Mouse (Mus musculus) lung, postnatal 36 days (tissue): Measurements from ENCODE around the gene Ptprd.

Source experiments
- DNase-seq: peaks from one replicate; pipeline ENCODE4 v3.0.0; 2022; ENCODE audit warnings: mixed read lengths

Ptprd gene

DNA sequence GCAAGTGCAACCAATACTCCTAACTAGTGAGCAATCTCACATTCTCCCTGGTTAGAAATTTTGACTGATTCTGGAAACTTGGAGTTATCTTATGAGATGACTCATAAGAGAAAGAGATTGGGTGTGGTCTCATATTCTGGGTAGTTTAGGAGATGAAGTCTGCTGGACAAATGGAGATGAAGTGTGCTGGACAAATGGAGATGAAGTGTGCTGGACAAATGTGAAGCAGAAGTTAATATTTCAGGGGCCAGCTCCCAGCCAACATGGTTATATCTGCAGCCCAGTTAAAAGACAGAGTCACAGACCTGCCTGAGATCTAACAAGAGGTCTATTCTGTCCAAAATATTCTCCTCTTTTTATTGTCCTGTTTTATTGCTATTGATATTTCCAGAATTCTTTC lies 1645.8 kb downstream of the Ptprd start:
- DNase-seq, result peak; percentile 8

DNA sequence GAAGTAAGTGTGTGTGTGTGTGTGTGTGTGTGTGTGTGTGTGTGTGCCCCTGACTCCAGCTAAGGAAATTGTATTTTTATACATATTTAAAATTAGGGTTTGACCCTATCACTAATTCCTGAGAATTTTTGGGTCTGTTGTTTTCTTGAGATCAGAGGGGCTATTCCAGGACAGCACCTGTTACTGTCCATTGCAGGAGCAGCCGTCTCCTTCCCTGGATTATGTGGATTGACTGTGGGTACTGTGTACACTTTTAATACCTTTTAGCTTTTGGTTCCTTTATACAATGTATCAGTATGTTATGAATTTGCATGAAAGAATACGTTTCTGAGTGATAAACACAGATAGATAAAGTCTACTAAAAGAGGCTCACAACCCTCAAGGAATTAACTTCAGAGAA lies 1670.0 kb downstream of the Ptprd start:
- DNase-seq, result no peak

DNA sequence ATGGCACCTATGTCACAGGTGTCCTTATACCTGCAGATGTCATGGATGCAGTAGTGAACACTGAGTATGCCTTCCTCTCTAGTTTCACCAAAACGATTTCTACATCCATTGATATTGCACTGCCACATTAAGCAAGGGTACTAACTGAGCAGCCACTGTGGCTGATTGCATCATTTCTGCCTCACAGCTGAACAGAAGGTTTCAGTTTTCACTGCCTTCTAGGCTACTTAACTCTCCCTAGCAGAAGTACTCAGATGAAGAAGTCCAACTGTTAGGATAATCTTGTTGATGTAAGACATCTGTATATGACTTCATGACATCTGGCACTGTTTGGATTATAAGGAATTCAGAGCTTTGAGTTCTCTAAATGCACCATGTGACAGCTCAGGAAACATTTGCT lies 1678.8 kb downstream of the Ptprd start:
- peak; percentile 15 for DNase-seq

GRCm38 (mm10) chr4:76525281-76525680 lies 1686.5 kb downstream of the Ptprd start:
- no peak for DNase-seq

DNA sequence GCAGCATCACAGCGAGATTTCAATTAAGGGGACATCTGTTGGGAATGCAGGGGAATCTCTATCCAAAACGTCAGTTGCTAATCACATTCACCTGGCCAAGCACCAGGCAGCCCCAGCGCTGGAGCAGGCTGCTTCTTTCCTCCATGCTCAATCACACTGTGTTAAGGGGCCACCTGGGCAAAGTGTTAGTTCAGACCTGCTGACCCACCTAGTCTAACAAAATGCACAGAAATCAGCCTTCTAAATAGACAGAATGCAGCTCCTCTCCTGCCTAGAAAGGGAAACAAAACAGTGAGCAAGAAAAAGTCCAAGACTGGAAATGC lies 1708.5 kb downstream of the Ptprd start:
- DNase-seq, result no peak

GRCm38 (mm10) chr4:76502575-76503278 lies 1709.0 kb downstream of the Ptprd start:
- peak; percentile 5 for DNase-seq

DNA sequence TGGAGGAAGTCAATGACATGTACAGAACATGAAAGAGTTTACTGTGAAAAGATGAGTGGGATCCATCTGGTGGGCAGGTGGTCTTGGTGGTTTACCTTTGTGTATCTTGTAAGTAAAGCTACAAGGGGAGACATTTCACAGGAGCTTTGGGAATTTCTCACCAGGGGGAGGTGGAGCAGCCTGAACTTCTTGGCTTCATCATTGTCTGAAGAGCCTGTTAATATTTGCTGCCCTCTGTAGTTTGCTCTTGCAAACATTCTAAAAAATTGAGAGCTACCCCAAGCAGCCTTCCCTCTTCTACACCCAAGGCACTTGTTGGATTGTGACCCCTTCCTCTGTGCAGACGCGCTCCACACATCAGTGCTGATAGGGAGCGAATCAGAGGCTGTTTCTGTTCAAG lies 1725.9 kb downstream of the Ptprd start:
- DNase-seq, result peak; percentile 18

DNA sequence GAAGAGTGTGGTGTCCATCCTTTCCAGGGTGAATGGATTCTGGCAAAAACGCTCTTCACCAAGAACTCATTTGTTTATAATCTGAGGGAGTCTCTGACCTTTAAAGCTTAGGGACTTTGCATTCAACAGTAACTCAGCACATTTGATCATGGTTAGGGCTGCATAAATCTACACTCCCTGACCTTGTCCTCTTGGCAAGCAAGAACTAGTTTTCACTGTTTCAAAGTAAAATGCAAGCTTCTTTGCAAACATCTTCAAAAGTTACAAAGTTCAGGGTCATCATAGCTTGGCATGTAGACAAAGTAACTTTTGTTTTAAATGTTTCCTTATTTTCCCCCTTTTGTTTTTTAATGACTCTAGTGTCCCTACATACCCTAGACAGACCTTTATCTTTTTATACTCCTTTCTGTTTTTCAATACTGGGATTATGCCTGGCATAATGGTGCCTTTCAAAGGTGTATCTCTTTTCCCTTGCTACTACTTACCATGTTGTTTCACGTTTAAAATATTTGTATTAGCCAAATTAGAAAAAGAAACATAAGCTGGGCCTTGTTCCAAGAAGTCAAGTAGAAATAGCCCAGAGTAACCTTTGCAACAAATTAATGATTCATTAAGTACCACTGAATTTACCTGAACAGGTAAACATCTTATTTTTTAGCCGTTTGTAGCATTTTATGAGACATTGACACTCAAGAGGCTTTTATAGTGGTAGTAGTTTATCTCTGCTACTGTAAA lies 1743.2 kb downstream of the Ptprd start:
- DNase-seq, result no peak

GRCm38 (mm10) chr4:76464682-76465081 lies 1747.1 kb downstream of the Ptprd start:
- no peak for DNase-seq

GRCm38 (mm10) chr4:76461336-76461735 lies 1750.4 kb downstream of the Ptprd start:
- no peak for DNase-seq

DNA sequence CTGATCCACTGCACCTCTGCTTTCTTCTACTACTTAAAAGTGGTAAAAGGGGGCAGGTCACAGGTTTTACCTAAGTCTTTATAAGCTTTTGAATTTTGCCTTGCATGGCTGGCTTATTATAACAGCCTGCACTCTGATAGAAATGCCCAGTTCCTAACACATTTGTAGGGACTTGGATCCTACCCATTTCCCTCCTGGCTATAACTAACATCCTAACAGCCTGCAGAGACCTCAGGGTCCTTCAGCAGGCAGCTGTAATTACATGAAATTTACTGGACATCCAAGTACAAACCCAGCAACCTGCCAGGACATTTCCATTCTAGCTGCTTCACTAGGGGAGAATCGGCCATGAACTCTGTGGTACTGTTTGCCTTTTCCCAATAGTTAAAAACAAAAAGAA lies 1751.2 kb downstream of the Ptprd start:
- DNase-seq, result no peak

DNA sequence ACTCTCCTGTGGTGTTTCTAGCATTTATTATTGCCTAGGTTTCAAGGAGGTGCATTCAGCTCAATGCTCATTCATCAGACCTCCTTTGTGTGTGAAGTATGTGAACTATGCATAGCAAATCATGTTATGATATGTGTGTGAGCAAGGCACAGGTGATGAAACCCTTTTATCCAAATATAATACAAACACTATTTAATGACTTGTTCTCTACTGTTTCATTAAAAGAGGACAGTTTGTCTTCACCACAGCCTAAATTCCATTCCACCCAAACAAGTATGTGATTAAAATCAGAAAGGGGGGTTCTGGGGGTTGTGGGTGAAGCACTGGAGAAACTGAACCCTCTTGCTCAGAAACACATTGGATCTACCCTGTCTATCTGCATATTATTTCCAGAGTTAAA lies 1752.1 kb downstream of the Ptprd start:
- DNase-seq, result no peak

GRCm38 (mm10) chr4:76452286-76452685 lies 1759.5 kb downstream of the Ptprd start:
- DNase-seq, result no peak

DNA sequence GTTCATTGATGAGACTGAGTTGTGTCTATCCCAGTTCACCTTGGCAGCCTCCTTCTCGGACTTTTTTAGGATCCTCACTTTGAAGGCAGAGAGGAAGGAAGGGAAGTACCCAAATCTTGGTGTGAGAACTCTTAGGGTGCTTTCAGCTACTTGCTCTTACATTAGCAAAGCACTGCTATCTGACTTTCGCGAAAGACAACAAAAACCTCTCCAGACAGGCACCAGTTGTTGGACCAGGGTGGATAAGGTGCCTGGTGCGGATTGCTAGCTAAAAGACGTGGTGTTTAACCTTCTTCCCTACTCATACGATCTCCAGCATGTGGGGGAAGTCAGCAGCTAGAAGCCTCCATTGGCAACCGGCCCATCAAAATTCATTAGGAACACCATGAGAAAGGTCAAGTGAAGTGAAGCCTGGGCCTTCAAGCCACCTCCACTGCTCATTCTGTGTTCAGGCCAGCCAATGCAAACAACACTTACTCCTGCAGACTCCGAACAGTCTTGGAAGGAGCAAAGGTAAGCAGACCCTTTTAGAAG lies 1760.7 kb downstream of the Ptprd start:
- no peak for DNase-seq

- peak; percentile 34 for DNase-seq
Observed at GRCm38 (mm10) chr4:76450351-76451018, 1761.3 kb downstream of the Ptprd start.

- peak; percentile 49 for DNase-seq
Observed at GRCm38 (mm10) chr4:76449466-76450350, 1762.1 kb downstream of the Ptprd start.

DNA sequence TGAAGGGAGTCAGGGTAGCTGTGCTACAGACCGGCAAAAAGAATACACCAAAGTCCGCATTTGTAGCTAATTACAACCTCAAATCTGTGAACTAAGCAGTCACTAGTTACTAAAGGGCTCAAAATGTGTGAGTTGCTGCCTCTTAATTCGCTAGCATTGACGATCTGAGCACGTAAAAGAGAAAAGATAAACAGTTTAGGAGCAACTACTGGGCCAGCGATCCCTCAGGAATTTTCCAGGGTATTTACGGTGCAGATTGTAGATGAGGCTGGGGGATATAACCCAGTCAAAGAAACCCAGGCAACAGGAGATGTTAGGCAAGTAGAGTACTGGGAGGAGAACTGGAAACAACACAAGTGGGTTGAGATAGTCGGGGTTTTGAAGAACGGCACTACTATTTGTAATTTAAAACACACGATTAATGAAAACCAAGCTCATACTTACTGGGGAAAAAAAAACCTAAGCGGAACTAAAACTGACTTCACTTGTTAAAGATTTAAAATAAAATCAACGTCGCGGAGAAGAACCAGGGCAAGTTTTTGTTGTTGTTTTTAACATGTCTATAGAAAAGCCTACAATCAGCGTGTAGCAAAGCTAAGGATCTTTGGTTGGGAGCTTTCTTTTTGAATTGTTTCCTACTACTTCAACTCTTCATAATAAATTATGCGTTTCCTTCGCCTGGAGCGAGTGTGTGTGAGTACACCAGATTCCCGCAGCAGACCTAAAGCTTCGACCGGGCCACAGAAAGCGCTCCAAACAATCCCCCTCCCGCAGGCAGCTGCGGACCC lies 1762.9 kb downstream of the Ptprd start:
- no peak for DNase-seq

GRCm38 (mm10) chr4:76447396-76447795 lies 1764.4 kb downstream of the Ptprd start:
- DNase-seq, result no peak

DNA sequence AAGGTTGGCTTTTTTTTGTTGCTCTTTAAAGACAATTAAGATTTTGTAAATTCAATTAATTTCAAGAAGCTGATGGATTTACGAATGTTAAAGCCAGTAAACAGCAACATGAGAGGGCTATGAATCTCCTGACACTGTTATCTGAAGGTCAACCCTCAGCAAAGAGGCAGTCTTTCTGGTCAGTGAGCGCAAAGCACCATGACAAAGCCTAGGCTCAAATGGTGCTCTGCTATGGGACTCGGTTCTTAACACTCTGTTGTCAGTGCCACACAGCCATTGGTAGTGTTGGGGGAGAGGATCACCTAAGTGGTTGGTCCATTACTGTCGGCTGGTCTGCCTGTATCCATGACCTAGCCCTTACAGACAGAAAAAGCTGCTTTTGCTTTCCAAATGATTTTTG lies 1767.0 kb downstream of the Ptprd start:
- DNase-seq, result no peak

DNA sequence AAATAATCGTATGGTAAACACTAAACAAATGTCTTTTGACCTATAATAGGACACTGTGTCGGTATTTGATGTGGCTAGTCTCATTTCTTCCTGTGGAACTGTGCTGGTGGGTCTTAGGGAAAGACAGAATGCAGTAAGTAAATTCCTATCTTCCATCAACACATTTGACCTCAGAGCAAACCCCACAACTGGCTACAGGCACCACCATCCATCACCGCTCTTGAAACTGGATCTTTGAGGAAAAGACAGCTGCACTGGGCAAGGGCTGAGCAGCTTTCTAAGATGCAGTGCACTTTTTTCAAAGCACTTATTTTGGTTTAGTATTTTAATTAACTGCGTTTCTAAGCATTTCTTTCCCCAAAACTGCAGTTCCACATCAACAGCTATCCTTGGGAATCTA lies 1768.2 kb downstream of the Ptprd start:
- no peak for DNase-seq

GRCm38 (mm10) chr4:76440791-76441364 lies 1770.9 kb downstream of the Ptprd start:
- peak; percentile 57 for DNase-seq
